Mouse (Mus musculus) heart, postnatal 10 days (tissue): ENCODE results near the gene Atrn. TPM values are rescaled to one million over a fixed set of nuclear protein-coding genes. Genes with fewer than 3 reads are reported as not detected.

Experiments
- DNase-seq, 2 experiments: peaks; one replicate each; pipeline ENCODE4 v3.0.0; 2021
- intact Hi-C: fragments of 180-260 bp; cut with DNase I; formaldehyde crosslinking; loops from one replicate; pipeline ENCODE4 v1.15.1; 2025
- microRNA-seq, 2 experiments: library from miRNA; unstranded; fragments of <30 nt; microRNA quantifications; one replicate each; pipeline ENCODE4 v1.2.0; 2022
- total RNA-seq, 2 experiments: library from RNA; stranded (reverse); gene quantifications; 2 replicates each; pipeline ENCODE4 v1.2.3; 2021

The Atrn gene
- total RNA-seq, 2 experiments from 2014 or later, result 29.4 to 30.9 TPM

DNA sequence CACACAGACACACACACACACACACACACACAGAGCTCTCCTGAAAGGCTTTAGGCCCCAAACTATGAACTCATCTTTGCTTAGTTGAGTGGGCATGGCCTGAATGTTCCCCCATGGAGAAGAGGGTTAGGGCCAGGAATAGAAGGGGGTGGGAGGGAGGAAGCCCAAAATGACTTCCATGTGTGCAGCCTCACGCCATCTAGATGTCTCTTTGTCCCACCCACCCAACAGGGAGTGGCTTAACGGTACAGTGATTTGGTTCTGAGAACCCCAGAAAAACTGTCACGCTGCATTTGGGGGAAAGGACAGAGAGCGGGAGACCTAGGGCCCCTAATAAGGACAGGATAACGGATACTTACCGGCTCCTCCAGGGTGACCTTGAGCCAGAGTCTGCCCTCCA, 154.5 kb downstream of the Atrn start:
- intact Hi-C loops, result no loop called here
- DNase-seq, result no peak

- no peak for DNase-seq
- intact Hi-C loops, result no loop called here
Observed at GRCm38 (mm10) chr2:131061607-131062006, 155.3 kb downstream of the Atrn start.

DNA sequence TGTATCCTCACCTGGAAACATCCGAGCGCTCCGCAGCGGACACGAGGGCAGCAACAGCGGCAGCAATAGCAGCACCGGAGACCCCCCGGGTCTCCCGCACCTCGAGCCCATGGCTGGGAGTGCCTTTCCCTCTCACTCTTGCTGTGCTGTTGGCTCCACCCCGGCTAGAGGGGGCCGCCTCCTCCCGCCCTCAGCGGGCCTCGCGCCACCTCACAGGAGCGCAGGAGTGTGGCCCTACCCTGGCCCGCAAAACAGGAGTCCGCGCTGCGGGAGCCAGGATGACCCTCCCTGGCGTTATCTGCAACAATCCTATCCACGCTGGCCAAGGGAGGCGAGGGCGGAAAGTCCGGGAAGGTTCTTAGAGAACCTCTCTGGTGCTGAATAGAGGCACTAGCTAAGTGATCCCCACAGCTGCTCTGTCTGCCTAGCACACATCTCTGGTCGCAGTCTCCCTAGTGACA, 157.1 kb downstream of the Atrn start, which contains the start of gene Adam33:
Gene Adam33, minus strand, starts transcription at position 411 of the 461 bp plus-strand sequence.
- intact Hi-C loops, result no loop called here
- DNase-seq, result peak in 1 of 2 experiments; percentile 34

DNA sequence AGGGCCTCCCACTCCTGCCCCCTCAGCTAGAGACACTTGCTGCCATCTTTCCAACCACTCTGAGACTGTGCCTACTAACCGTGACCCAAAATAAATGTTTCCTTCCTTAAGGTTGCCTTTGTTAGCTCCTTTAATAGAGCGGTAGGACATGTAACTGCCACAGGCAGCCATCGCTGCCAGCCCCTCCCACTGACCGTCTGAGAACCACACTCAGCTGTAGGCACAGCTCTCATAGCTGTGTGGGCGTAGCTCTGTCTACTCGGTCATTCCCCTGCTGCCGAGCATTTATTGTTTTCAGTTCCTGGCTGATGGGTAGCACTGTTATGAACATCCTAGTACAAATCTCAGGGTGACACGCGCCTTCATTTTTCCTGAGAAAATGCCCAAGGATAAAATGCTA, 160.0 kb downstream of the Atrn start:
- intact Hi-C loops, result no loop called here
- no peak for DNase-seq

GRCm38 (mm10) chr2:131067481-131067880, 161.2 kb downstream of the Atrn start:
- DNase-seq, result no peak
- intact Hi-C loops, result no loop called here

- intact Hi-C loops, result no loop called here
- DNase-seq, result no peak
Observed at GRCm38 (mm10) chr2:131072536-131072935, 166.2 kb downstream of the Atrn start.

Small RNAs within 50 kb of the gene (microRNA-seq; reads per million reads assigned to microRNA genes)
- gene Mir6973b, result 0 reads per million in 2 experiments

Other genes starting within 250 kb of the Atrn start
- 10 to 100 TPM; 63.0 to 68.3 TPM for gene Ddrgk1, start 241.8 kb upstream of the Atrn start, total RNA-seq
- gene Itpa, start 238.9 kb upstream of the Atrn start, total RNA-seq, result 10 to 100 TPM; 27.0 to 29.4 TPM
- under 1 TPM; 0.20 to 0.38 TPM for gene Slc4a11, start 209.0 kb upstream of the Atrn start, total RNA-seq
- gene 4930402H24Rik, start 89 bp upstream of the Atrn start, total RNA-seq, result 10 to 100 TPM; 74.6 to 86.1 TPM
- gene Gfra4, start 136.6 kb downstream of the Atrn start, total RNA-seq, result 1 to 10 TPM; 3.8 to 6.8 TPM
- 1 to 10 TPM in 1 of 2 experiments, under 1 TPM in 1; 0.92 to 1.8 TPM for gene Adam33, start 157.3 kb downstream of the Atrn start, total RNA-seq
- under 1 TPM; 0.64 to 0.77 TPM for gene Siglec1, start 180.3 kb downstream of the Atrn start, total RNA-seq
- 10 to 100 TPM; 44.1 to 52.4 TPM for gene Hspa12b, start 220.8 kb downstream of the Atrn start, total RNA-seq
- gene Gm11037, start 227.0 kb downstream of the Atrn start, total RNA-seq, result not detected